Comparison of ENCODE assay signal across 22 mouse cellular contexts in genomic region chr3:98145204-98145603, GRCm38 (mm10). TPM values are rescaled to one million over a fixed set of nuclear protein-coding genes. Genes with fewer than 3 reads are reported as not detected.
"Had no signal": no experiment of that assay in that cellular context is flagged by ENCODE, and none has a peak within 500 bp of the region (broad histone marks: within the 10 kb centered on the region; RNA-seq: fewer than 3 reads in every experiment).

No protein-coding gene starts in this region.

- H3K27me3 ChIP-seq: liver, embryonic 13.5 days; lung, embryonic 15.5 days; megakaryocyte, embryonic 14.5 days; midbrain, embryonic 15.5 days; stomach, embryonic 15.5 days had no signal

- H3K9me3 ChIP-seq: limb, embryonic 10.5 days; liver, embryonic 13.5 days; lung, embryonic 15.5 days; megakaryocyte, embryonic 14.5 days; midbrain, embryonic 15.5 days; stomach, embryonic 15.5 days had no signal

- ATAC-seq: liver, postnatal 0 days; midbrain, embryonic 15.5 days had no signal

- H3K4me1 ChIP-seq: limb, embryonic 10.5 days; liver, embryonic 13.5 days; lung, embryonic 15.5 days; megakaryocyte, embryonic 14.5 days; midbrain, embryonic 15.5 days; stomach, embryonic 15.5 days had no signal

- H3K36me3 ChIP-seq: midbrain, embryonic 15.5 days had no signal

- DNase-seq: kidney, adult 18-20 months; kidney, postnatal 10 days; kidney, postnatal 4 days; liver, embryonic 13.5 days; lung, postnatal 14 days; right cerebral cortex, postnatal 4 days; spleen, adult 18-20 months; thymus, adult 2 months; thymus, postnatal 25 days had no signal

- H3K4me2 ChIP-seq: liver, embryonic 13.5 days; lung, embryonic 15.5 days; midbrain, embryonic 15.5 days; stomach, embryonic 15.5 days had no signal

- H3K4me3 ChIP-seq: left cerebral cortex, adult 2 months; limb, embryonic 10.5 days; liver, embryonic 13.5 days; lung, embryonic 15.5 days; megakaryocyte, embryonic 14.5 days; midbrain, embryonic 15.5 days; stomach, embryonic 15.5 days had no signal

- H3K27ac ChIP-seq: left cerebral cortex, adult 2 months; limb, embryonic 10.5 days; liver, embryonic 13.5 days; lung, embryonic 15.5 days; macrophage; midbrain, embryonic 15.5 days; stomach, embryonic 15.5 days had no signal

- H3K9ac ChIP-seq: liver, embryonic 13.5 days; liver, postnatal 0 days; lung, embryonic 15.5 days; midbrain, embryonic 15.5 days; stomach, embryonic 15.5 days had no signal

RNA-seq across cellular contexts. Expression of gene Adam30, which starts 15.2 kb away (rescaled TPM):
- total RNA-seq: layer of hippocampus, postnatal 14 days; left cerebral cortex, adult 2 months; left cerebral cortex, postnatal 14 days had no signal
- polyA plus RNA-seq: kidney, embryonic 14.5 days; limb, embryonic 10.5 days; liver, embryonic 13.5 days; liver, postnatal 0 days; lung, embryonic 15.5 days; macrophage; midbrain, embryonic 15.5 days; neural tube, embryonic 14.5 days; stomach, embryonic 15.5 days; thymus, adult 2 months; urinary bladder, adult 2 months had no signal
